Mouse (Mus musculus): Measurements from ENCODE around the gene Hnrnpll. TPM values are rescaled to one million over a fixed set of nuclear protein-coding genes. Genes with fewer than 3 reads are reported as not detected.
"Not testable (repeated sequence)": the region's sequence is repeated elsewhere in the genome, so short reads cannot be mapped to it uniquely, and the experiment has no call there.

Gene Hnrnpll
- total RNA-seq, 1 experiment from 2014 or later: 73.1 TPM

DNA sequence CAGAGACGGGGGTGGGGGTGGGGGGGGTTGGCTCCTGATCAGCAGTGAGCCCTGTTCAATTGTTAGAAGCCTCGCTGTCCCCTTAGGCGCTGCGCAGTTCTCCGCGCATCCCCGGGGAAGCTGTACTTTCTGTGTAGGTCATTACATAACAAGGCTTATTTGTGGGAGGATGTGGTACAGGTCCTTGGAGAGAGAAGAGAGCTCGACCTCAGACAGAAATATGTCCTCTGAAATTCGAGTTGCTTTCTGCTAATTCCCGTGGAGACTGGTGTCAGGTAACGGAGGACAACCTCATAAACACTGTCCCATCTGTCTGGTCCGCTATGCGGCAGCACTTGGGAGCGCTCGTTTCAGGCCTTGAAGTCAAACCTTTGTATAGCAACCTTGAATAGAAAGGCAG lies 52.2 kb downstream of the Hnrnpll start:
- no peak for ATAC-seq (ENCODE audit: extremely low read depth, insufficient number of reproducible peaks, low FRiP score, poor library complexity, severe bottlenecking)

DNA sequence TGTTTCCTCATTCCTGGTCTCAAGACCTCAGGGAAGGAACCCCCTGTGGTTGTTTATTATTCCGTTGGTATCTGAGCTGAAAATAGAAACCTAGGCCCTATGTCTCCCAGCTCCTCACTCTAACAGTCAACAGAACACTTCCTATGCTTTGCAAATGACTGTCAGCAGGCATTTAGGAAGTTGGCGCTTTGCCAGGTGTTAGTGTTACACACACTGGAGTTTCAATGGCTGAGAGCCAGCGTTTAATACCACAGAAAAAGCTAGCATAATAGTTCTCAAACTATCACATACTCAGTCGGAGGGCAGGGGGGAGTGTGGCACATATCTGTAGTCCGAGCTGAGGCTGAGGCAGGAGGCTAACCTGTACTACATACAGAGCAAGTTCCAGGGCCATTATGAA lies 53.3 kb downstream of the Hnrnpll start:
- no peak for ATAC-seq (ENCODE audit: extremely low read depth, insufficient number of reproducible peaks, low FRiP score, poor library complexity, severe bottlenecking)

DNA sequence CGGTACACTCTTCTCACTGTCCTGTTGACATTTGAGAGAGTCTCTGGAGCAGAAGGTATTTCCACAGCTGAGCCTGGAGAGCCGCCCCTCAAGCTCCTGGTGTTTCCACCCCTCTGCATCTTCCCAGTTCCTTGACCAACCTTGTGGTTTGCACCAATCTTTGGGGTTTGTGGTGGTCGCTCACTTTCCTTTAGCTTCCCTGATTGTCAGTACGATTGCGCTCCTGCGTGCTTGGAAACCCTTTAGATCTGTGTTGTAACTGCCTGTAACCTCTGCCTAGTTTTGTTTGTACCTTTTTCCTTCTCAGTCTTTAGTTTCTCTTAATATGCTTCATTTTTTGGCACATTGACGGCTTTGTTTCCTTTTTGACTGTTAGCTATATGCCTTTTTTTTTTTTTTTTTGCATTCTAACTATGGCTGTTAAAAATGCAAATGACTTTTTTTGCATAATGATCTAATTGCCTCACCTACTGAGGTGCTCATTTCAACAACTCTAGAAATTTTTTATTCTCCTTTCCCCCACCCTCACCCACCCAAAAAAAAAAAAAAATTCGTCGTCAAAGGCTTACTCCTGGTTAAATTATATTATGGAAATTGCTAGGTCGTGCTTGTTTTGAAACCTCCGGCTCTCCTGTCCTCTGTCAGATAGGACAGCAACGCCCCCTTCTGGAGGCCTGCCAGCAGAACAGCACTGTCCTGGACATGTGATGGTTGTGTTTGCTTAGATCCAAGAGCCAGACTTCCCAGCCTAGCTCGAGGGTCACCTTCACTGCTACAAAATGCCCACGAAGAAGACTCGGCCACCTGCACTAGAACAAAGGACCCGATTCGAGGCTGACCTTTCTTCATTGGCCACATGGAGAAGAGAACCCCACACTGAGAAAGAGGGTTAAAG lies 57.5 kb downstream of the Hnrnpll start:
- ATAC-seq (ENCODE audit: extremely low read depth, insufficient number of reproducible peaks, low FRiP score, poor library complexity, severe bottlenecking): peak; percentile 53; the same call in 1 of the 2 replicates

DNA sequence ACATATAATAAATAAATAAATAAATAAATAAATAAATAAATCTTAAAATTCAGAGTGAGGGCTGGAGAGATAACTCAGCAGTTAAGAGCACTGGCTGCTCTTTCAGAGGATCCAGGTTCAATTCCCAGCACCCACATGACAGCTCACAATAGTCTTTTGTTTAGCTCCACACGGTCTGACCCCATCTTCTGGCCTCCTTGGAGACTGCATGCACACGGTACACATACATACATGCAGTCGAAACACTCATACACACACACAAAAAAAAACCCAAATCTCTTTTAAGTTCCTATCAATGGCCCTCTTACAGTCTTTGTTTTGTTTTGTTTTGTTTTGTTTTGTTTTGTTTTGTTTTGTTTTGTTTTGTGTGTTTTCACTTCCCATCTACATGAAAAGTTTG lies 58.3 kb downstream of the Hnrnpll start:
- not testable (repeated sequence) for ATAC-seq (ENCODE audit: extremely low read depth, insufficient number of reproducible peaks, low FRiP score, poor library complexity, severe bottlenecking)

DNA sequence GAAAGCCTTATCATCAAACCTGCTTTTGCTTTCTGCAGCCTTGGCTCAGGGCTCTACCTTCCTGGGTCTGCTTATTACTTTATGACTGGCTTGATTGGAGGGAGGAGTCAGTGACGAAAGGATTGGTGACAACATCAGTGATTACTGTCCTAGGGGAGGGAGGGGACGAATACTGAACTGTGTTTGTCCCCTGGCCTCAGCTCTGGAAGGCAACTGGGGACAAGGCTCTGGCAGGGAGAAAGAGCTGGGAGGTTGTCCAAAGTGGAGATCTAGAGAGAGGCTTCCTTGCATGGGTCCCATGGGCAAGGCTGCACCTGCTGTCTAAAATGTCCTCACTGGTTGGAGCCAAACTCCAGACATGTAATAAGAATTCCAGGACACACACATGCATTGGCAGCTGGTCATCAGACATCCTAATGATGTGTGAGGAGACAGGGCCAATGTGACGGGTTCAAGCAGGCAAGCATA lies 59.7 kb downstream of the Hnrnpll start:
- no peak for ATAC-seq (ENCODE audit: extremely low read depth, insufficient number of reproducible peaks, low FRiP score, poor library complexity, severe bottlenecking)

DNA sequence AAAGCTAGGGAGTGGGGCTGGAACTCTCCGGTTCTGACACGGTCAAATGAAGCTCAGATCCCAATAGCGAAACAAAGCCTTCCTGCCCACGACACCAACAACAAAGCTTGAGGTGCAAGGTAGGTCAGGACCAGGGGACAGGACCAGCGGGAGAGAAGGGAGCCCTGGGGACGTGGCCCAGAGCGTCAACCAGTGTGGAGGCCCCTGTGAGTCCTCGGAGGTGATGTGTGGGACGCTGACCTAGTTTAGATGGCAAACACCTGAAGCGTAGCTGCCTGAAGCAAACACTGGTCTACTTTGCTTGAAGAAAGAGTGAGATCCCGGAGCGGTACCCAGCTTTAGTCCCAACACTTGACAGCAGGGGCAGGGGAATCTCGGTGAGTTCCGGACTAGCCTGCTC lies 62.5 kb downstream of the Hnrnpll start:
- no peak for ATAC-seq (ENCODE audit: extremely low read depth, insufficient number of reproducible peaks, low FRiP score, poor library complexity, severe bottlenecking)

DNA sequence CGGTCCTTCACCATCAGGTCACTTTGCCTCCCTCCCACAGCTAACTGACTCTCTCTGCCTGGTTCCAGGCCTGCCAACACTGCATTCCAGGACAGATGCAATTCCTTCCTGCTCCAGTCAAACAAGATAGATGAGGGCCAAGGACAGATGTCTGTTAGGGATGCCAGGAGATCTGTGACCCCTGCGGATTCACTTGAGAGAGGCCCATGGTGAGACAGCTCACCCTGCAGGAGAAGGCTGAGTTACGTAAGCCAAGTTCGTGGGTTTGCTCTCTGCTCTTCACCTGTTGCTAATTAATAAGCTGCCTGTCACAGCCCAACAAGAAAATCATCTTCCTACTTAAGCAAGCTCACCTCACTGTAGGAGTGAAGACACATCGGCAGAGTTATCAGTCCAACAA lies 63.1 kb downstream of the Hnrnpll start:
- ATAC-seq (ENCODE audit: extremely low read depth, insufficient number of reproducible peaks, low FRiP score, poor library complexity, severe bottlenecking): no peak

DNA sequence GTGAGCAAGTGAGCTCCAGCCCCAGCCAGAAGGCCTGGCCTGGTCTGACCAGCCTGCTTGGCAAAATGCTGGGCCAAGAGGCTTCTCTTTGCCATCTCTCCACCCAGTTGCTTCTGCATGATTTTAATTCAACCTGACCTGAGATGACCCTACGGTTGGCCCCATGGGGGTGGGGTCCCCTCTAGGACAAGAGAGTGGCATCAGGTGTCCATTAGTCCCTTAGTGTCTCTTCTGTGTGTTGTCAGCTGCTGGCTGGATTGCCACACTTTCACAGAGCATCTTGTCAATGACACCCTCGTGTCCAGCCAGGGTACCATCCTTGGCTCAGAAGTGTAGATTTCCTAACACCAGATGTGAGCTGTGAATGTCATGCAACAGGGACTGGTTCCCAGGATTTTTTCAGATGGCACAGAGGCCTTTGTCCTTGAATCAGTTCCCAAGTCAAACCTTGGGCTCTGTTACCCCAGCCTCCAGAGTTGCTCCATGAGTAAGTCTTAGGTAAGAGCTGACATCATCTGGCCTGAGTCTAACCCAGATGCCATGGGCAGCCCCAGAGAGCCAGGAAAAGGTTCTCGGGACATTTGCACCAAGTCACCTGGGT lies 66.9 kb downstream of the Hnrnpll start:
- no peak for ATAC-seq (ENCODE audit: extremely low read depth, insufficient number of reproducible peaks, low FRiP score, poor library complexity, severe bottlenecking)

DNA sequence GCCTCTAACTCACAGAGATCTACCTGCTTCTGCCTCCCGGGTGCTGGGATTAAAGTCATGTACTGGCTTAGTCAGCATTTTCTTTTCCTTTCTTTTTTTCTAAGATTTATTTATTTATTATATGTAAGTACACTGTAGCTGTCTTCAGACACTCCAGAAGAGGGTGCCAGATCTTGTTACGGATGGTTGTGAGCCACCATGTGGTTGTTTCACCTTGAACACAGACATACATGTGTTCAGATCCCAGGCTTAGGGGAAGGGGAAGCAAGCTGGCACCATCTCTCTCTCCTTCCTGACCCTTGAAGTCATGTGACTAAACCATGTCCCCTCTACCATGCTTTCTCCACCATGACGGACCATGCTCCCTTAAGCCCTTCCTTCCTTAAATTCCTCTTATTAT lies 70.0 kb downstream of the Hnrnpll start:
- no peak for ATAC-seq (ENCODE audit: extremely low read depth, insufficient number of reproducible peaks, low FRiP score, poor library complexity, severe bottlenecking)

DNA sequence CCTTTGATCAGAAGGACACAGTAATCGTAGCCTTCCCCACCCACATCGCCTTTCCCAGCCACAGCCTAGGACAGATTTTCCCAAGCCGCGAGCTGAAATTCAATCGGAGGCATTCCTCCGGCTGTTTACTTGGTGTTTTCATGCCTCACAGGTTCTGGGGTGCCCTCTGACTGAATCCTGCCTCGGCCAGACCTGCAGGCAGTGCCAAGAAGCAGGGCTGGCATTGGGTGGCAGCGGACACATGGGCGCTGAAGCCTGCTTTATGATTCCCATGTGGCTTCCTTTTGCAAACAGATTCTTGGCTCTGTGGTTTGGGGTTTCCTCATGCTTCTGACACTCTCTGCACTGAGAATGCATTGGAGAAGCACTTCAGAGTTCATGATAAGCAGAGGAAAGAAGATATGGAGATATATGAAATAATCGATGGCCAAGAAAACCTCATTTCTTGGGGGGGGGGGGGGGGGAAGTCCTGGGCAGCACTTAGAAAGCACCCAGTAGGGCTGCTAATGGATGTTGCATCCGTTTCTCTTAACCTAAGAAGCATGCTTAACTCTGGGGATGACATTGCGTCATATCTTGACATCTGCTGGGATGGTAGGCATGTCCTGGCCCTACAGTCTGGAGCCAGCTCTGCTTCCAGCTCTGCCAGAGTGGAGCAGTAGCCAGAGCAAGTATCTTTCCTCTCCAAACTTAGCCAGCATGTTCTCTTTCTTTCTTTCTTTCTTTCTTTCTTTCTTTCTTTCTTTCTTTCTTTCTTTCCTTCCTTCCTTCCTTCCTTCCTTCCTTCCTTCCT lies 70.8 kb downstream of the Hnrnpll start:
- ATAC-seq (ENCODE audit: extremely low read depth, insufficient number of reproducible peaks, low FRiP score, poor library complexity, severe bottlenecking): no peak

DNA sequence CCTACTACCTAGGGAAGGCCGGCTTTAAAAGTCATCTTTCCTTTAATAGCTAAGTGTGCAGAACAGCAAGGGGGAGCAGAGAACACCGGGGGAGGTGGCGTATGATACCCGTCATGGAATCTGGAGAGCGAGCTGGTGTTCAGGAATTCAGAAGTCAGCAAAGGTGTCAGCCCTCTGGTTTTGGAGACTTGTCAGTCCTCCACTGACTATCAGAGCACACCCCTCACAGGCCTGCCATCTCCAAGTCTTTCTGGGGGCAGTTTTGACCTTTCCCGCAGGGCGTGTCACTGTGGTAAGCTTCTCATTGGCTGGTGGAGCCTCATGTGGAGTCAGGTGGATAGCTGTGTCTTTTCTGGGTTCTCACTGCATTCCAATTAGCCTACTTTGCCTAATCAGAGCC lies 72.0 kb downstream of the Hnrnpll start:
- ATAC-seq (ENCODE audit: extremely low read depth, insufficient number of reproducible peaks, low FRiP score, poor library complexity, severe bottlenecking): no peak

DNA sequence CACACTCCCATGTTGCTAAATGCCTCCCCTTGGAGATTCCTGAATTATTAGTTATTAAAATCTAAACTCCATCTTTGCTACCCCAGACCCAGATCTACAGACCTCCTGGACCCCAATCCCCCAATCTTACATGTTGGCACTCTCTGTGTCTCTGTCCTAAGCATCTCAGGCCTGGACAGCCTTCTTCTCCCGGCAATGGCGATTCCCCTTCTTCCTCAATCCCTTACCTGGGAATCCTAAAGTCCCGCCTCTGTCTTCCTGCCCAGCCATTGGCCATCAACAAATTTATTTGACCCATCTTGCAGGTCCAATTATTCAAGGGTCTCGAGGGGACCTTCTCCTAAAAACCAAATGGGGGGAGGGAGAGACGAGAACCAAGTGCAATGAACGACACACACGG lies 77.7 kb downstream of the Hnrnpll start:
- ATAC-seq (ENCODE audit: extremely low read depth, insufficient number of reproducible peaks, low FRiP score, poor library complexity, severe bottlenecking): no peak

DNA sequence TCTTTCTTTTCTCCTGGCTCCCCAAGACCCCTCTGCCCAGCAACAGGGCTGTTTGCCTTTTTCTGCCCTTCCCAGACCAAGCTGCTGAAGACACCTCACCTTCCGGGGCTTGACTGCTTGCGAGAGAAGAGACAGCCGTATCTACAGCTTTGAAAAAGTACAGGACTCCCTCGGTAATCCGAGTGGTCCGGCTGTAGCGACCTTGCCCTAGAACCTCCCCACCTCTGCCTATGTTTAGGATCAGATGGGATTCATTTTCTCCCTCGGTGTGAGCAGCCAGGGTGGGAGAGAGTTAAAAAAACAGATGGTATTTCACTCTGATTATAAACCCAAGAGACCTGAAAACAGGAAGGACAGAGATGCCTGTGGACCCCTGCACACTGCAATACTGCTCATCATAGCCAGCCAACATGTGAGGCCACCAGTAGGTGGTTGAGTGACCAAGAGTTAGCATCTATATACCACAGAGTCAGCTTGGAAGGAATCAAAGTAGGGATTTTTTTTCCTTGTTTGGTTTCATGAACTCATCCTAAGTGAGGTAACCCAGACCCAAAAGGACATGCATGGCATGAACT lies 79.1 kb downstream of the Hnrnpll start:
- no peak for ATAC-seq (ENCODE audit: extremely low read depth, insufficient number of reproducible peaks, low FRiP score, poor library complexity, severe bottlenecking)

DNA sequence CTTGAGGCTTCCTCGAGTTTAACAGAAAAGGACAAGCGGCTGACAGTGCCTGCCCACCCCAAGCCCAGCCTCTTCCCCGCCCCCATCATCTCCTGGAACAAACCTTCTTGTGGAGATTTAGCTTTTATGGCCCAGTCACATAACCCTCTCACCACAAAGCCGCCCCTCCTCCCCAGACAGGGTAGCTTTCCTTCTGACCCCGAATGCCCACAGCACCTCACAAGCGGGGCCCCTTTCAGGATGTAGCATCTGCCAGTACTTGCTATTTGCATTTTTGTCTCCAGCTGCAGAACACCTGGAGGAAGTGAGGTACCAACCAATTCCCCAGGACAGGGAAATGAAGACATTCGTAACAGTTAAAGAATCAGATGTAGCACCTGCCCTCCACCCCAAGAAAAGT lies 79.6 kb downstream of the Hnrnpll start:
- peak; percentile 47; the same call in 1 of the 2 replicates for ATAC-seq (ENCODE audit: extremely low read depth, insufficient number of reproducible peaks, low FRiP score, poor library complexity, severe bottlenecking)

DNA sequence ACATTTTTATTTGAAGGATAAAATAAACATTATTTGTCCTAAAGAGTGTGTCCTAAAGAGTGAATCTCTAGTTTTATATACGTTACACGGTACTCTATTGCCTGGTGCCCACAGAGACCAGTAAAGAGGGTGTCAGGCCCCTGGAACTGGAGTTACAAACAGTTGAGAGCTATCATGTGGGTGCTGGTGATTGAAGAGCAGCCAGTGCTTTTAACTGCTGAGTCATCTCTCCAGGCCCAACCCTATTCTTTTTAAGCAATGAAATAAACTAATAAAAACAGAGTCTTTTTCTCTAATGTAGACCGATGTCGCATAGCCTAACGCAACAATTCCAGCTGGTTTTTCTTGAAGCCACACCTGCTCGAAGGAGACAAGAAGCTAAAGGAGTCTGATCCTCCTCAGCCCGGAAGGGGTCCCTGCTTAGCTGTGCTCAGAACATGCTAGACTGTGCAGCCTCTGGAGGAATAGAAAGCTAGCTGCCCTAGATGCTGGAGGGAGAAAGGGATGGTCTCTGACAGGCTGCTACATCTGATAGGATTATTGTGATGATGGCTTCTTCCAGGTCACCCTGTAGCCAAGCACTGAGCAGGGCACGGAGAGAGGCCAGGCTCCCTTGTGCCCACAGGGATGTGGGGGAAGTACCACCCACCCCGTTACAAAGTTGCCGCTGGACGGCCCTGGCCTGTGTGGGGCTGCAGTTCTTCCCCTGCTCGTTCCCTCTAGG lies 80.2 kb downstream of the Hnrnpll start:
- no peak for ATAC-seq (ENCODE audit: extremely low read depth, insufficient number of reproducible peaks, low FRiP score, poor library complexity, severe bottlenecking)

DNA sequence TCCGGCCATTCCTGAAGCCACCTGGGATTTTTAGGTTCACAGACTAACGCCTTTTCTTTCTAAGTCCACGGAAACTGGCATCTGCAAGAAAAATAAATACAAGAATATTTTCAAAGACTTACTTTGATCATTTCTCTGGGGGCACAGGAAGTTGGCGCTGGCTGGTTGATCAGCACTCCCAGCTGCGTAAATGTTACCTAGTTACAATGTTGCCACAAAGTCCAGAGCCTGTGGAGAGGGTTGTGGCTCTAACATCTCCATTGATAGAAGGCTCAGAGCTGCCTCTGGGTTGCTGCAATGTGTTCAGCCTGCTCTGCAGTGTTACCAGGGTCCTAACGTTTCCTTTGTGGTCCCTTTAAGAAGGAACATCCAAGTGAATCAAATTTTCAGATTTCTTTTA lies 80.8 kb downstream of the Hnrnpll start:
- ATAC-seq (ENCODE audit: extremely low read depth, insufficient number of reproducible peaks, low FRiP score, poor library complexity, severe bottlenecking): no peak

DNA sequence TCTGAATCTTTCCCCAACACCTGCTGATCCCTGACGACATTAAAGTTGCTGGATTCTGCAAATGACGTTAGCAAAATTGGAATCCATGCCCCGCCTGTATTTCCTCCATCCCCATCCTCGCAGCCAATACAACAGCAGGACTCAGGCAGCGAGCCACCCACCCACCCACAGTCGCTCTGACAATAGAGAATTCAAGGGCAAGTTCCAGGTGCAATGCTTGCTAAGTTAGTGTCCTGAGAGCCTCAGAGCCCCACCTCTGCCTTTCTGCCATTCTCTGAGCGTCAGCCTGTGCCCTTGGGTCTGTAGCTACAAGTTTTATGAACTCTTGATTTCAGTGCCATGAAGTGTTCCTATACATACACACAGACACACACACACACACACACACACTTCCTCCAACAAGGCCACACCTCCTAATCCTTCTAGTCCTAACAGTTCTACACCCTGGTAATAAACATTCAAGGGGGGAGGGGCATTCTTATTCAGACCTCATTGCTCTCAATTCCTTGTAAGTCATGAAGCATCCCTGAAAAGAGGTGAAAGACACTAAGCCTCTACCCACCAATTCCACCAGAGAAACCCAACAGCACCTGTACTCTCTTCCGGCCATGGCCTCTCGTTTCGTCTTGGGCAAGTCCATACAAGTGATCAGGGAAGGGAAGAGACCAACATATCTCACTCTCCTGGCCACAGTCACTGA lies 81.6 kb downstream of the Hnrnpll start:
- no peak for ATAC-seq (ENCODE audit: extremely low read depth, insufficient number of reproducible peaks, low FRiP score, poor library complexity, severe bottlenecking)

Measured in neutrophil, adult 5-6 weeks (primary cell).